Mouse (Mus musculus) CH12.LX (cell line): ENCODE measurements around the gene Ddah1. TPM values are rescaled to one million over a fixed set of nuclear protein-coding genes. Genes with fewer than 3 reads are reported as not detected.

Source experiments
- DNase-seq: peaks from one replicate; pipeline ENCODE4 v3.0.0-alpha.2; 2013; ENCODE audit errors: extremely low read depth
- H3K27ac ChIP-seq: 2 replicates; pipeline ENCODE4 v1.5.1; 2012; ENCODE audit warnings: low read depth, mild to moderate bottlenecking, control low read depth, moderate library complexity; ENCODE audit not compliant: insufficient read depth
- H3K27me3 ChIP-seq: replicated peaks from 2 replicates; pipeline ENCODE3; 2012; ENCODE audit warnings: inconsistent platforms
- H3K36me3 ChIP-seq, 2 experiments: replicated peaks in 1 of 2; 2 replicates each; pipeline versions ENCODE3 to v1.6.1; 2012; ENCODE audit warnings: inconsistent platforms in 1 of 2, low read length in 1 of 2, mild to moderate bottlenecking in 1 of 2, mixed read lengths in 1 of 2, moderate library complexity in 1 of 2; ENCODE audit not compliant: control insufficient read depth in 1 of 2, insufficient read depth in 1 of 2
- H3K4me1 ChIP-seq, 2 experiments: 2 replicates each; pipeline ENCODE4 v1.6.1; 2012; ENCODE audit warnings: inconsistent platforms in 1 of 2, moderate library complexity in 1 of 2; ENCODE audit not compliant: insufficient read depth in 2 of 2, control insufficient read depth in 1 of 2
- H3K4me2 ChIP-seq: 2 replicates; pipeline ENCODE4 v1.6.1; 2012; ENCODE audit warnings: low read depth, mild to moderate bottlenecking, control low read depth; ENCODE audit not compliant: poor library complexity, insufficient read depth, severe bottlenecking
- H3K4me3 ChIP-seq, 3 experiments: fragments of 150-350 bp in 1 of 3; sonication (generic) in 1 of 3; replicated peaks in 1 of 3; 2 replicates each; pipeline versions ENCODE3 to v1.5.1; 2011 to 2012; ENCODE audit warnings: low read depth in 2 of 3, low read length in 2 of 3, mild to moderate bottlenecking in 2 of 3, moderate library complexity in 2 of 3, control low read depth in 1 of 3, improper control_type of control experiment in 1 of 3, inconsistent platforms in 1 of 3, mixed read lengths in 1 of 3; ENCODE audit not compliant: poor library complexity in 1 of 3
- H3K79me2 ChIP-seq: replicated peaks from 2 replicates; pipeline ENCODE4 v1.6.1; 2012; ENCODE audit warnings: mild to moderate bottlenecking, moderate library complexity; ENCODE audit not compliant: control insufficient read depth, poor library complexity, insufficient read depth, severe bottlenecking; ENCODE audit errors: extremely low read depth
- H3K9ac ChIP-seq: 2 replicates; pipeline ENCODE4 v1.6.1; 2012; ENCODE audit warnings: low read depth, mild to moderate bottlenecking, control low read depth, moderate library complexity; ENCODE audit not compliant: insufficient read depth
- H3K9me3 ChIP-seq: replicated peaks from 2 replicates; pipeline ENCODE3; 2012; ENCODE audit warnings: low read length, inconsistent platforms, mixed read lengths
- E2F4 ChIP-seq: IDR thresholded peaks from 2 replicates; pipeline ENCODE4 v1.6.1; 2011; ENCODE audit warnings: low read depth, low read length, improper control_type of control experiment; ENCODE audit not compliant: insufficient replicate concordance
- EP300 ChIP-seq: IDR thresholded peaks from 2 replicates; pipeline ENCODE4 v1.6.1; 2011; ENCODE audit warnings: low read length, improper control_type of control experiment
- IRF4 ChIP-seq: IDR thresholded peaks from 2 replicates; pipeline ENCODE4 v1.6.1; 2014; ENCODE audit warnings: low read depth, mild to moderate bottlenecking, inconsistent platforms, low read length, improper control_type of control experiment
- JUN ChIP-seq: IDR thresholded peaks from 2 replicates; pipeline ENCODE4 v1.6.1; 2011; ENCODE audit warnings: low read depth, mild to moderate bottlenecking, low read length, improper control_type of control experiment, moderate library complexity; ENCODE audit not compliant: insufficient read depth
- JUND ChIP-seq: conservative IDR thresholded peaks from 2 replicates; pipeline ENCODE4 v1.6.1; 2011; ENCODE audit warnings: low read depth, low read length, improper control_type of control experiment
- KAT2A ChIP-seq: IDR thresholded peaks from 2 replicates; pipeline ENCODE4 v1.6.1; 2012; ENCODE audit warnings: low read length, improper control_type of control experiment, inconsistent platforms; ENCODE audit not compliant: insufficient replicate concordance
- MXI1 ChIP-seq: IDR thresholded peaks from 2 replicates; pipeline ENCODE4 v1.6.1; 2011; ENCODE audit warnings: mild to moderate bottlenecking, low read depth, low read length, improper control_type of control experiment
- POLR2A ChIP-seq: IDR thresholded peaks from 2 replicates; pipeline ENCODE4 v1.6.1; 2011; ENCODE audit warnings: low read depth, mild to moderate bottlenecking, improper control_type of control experiment, low read length
- SIN3A ChIP-seq: IDR thresholded peaks from 2 replicates; pipeline ENCODE4 v1.6.1; 2012; ENCODE audit warnings: low read length, improper control_type of control experiment, inconsistent platforms
- SMC3 ChIP-seq: IDR thresholded peaks from 2 replicates; pipeline ENCODE4 v1.6.1; 2011; ENCODE audit warnings: low read depth, low read length, improper control_type of control experiment
- TBP ChIP-seq: conservative IDR thresholded peaks from 2 replicates; pipeline ENCODE4 v1.6.1; 2011; ENCODE audit warnings: low read depth, low read length, improper control_type of control experiment
- TCF12 ChIP-seq: IDR thresholded peaks from 2 replicates; pipeline ENCODE4 v1.6.1; 2014; ENCODE audit warnings: low read depth, mild to moderate bottlenecking, inconsistent platforms, low read length, improper control_type of control experiment
- UBTF ChIP-seq: IDR thresholded peaks from 2 replicates; pipeline ENCODE4 v1.6.1; 2012; ENCODE audit warnings: low read depth, mild to moderate bottlenecking, inconsistent platforms, low read length, improper control_type of control experiment, moderate library complexity
- USF1 ChIP-seq: IDR thresholded peaks from 2 replicates; pipeline ENCODE4 v1.6.1; 2014; ENCODE audit warnings: low read depth, mild to moderate bottlenecking, inconsistent platforms, low read length, improper control_type of control experiment
- ZC3H11A ChIP-seq: IDR thresholded peaks from 2 replicates; pipeline ENCODE4 v1.6.1; 2012; ENCODE audit warnings: low read depth, mild to moderate bottlenecking, inconsistent platforms, low read length, improper control_type of control experiment
- ZKSCAN1 ChIP-seq: IDR thresholded peaks from 2 replicates; pipeline ENCODE4 v1.6.1; 2012; ENCODE audit warnings: low read depth, inconsistent platforms, low read length, improper control_type of control experiment, borderline replicate concordance
- ZNF384 ChIP-seq: IDR thresholded peaks from 2 replicates; pipeline ENCODE4 v1.6.1; 2012; ENCODE audit warnings: low read depth, low read length, improper control_type of control experiment, inconsistent platforms
- dilution Hi-C: fragments of 300-500 bp; cut with MboI; formaldehyde crosslinking; loops from 2 replicates; pipeline ENCODE4 v1.14.3; 2020; ENCODE audit warnings: low sequenced_read_pairs; ENCODE audit not compliant: extremely low pct_unique_long_range_greater_than_20kb, extremely low pct_ligation_motif_present
- in situ Hi-C: fragments of 300-500 bp; cut with MboI; formaldehyde crosslinking; loops from 3 replicates; pipeline ENCODE4 v1.14.3; 2019; ENCODE audit warnings: low sequenced_read_pairs, low pct_ligation_motif_present, low pct_unique_long_range_greater_than_20kb, mixed read lengths
- polyA plus RNA-seq: library from polyadenylated mRNA; unstranded; fragments of >175 nt; gene quantifications from 2 replicates; pipeline ENCODE4 v1.2.1, GENCODE M21; 2012; ENCODE audit warnings: low read depth; ENCODE audit not compliant: insufficient read length
- total RNA-seq, 2 experiments: library from RNA; depleted of rRNA; stranded (reverse); fragments of 300-350 nt in 1 of 2; fragments of >200 nt in 1 of 2; gene quantifications; 2 replicates each; pipeline ENCODE4 v1.2.3; 2012 to 2014

Ddah1 gene
- total and polyA plus RNA-seq, 3 experiments: not detected

GRCm38 (mm10) chr3:145806502-145806901 lies 48.0 kb downstream of the Ddah1 start:
- DNase-seq: no peak
- dilution Hi-C loops: no loop called here
- Histone ChIP-seq H3K27ac (no peak overlapping the region), H3K9ac (no peak overlapping the region), H3K4me2 (no peak overlapping the region), H3K4me1 (no peaks in the 10 kb centered on the region), H3K27me3 (no peaks in the 10 kb centered on the region), H3K4me3 (no peak overlapping the region), H3K36me3 (no peaks in the 10 kb centered on the region), H3K79me2 (no peaks in the 10 kb centered on the region), H3K9me3 (no peaks in the 10 kb centered on the region)
- no peak for TF ChIP-seq JUN
- no peak for TF ChIP-seq POLR2A
- in situ Hi-C loops: no loop called here

- no peak overlapping the region for H3K9ac ChIP-seq
- in situ Hi-C loops: no loop called here
Observed at GRCm38 (mm10) chr3:145816807-145817206, 58.3 kb downstream of the Ddah1 start.

GRCm38 (mm10) chr3:145817276-145817675 lies 58.8 kb downstream of the Ddah1 start:
- in situ Hi-C loops (no loop called here), dilution Hi-C loops (no loop called here)
- Histone ChIP-seq H3K9ac (no peak overlapping the region), H3K27me3 (no peaks in the 10 kb centered on the region), H3K79me2 (no peaks in the 10 kb centered on the region), H3K27ac (no peak overlapping the region), H3K4me2 (no peak overlapping the region), H3K36me3 (no peaks in the 10 kb centered on the region), H3K4me3 (no peak overlapping the region), H3K9me3 (peaks cover 2% of the 10 kb centered on the region), H3K4me1 (peaks cover 0 to 2% of the 10 kb centered on the region in 2 experiments; a peak in 2 of 4 replicates)
- DNase-seq: no peak
- TF ChIP-seq POLR2A (no peak), TCF12 (no peak), EP300 (no peak), KAT2A (no peak), SIN3A (no peak), E2F4 (no peak), JUND (no peak)

More at GRCm38 (mm10) chr3:145816807-145817206, 58.3 kb downstream of the Ddah1 start:
- H3K36me3 ChIP-seq: no peaks in the 10 kb centered on the region
- H3K79me2 ChIP-seq: no peaks in the 10 kb centered on the region
- H3K4me2 ChIP-seq: no peak overlapping the region
- no peak overlapping the region for H3K27ac ChIP-seq
- H3K4me1 ChIP-seq: peaks cover 0 to 2% of the 10 kb centered on the region in 2 experiments; a peak in 2 of 4 replicates
- no peak overlapping the region for H3K4me3 ChIP-seq
- peaks cover 2% of the 10 kb centered on the region for H3K9me3 ChIP-seq
- H3K27me3 ChIP-seq: no peaks in the 10 kb centered on the region
- DNase-seq: no peak
- dilution Hi-C loops: no loop called here
- TF ChIP-seq TBP: no peak
- no peak for TF ChIP-seq ZKSCAN1
- no peak for TF ChIP-seq JUND
- TF ChIP-seq ZNF384: no peak
- no peak for TF ChIP-seq ZC3H11A
- no peak for TF ChIP-seq TCF12
- no peak for TF ChIP-seq UBTF
- no peak for TF ChIP-seq USF1
- TF ChIP-seq IRF4: no peak
- no peak for TF ChIP-seq SMC3
- TF ChIP-seq MXI1: no peak
- TF ChIP-seq POLR2A: no peak
